Mouse (Mus musculus) lung, embryonic 16.5 days (tissue): ENCODE measurements around the gene Abca4. TPM values are rescaled to one million over a fixed set of nuclear protein-coding genes. Genes with fewer than 3 reads are reported as not detected.

Experiments used
- ATAC-seq: fragments of 200-750 bp; cut with Nextera tagmentation; 2 replicates; pipeline ENCODE4 v1.8.0; 2017; ENCODE audit warnings: low read depth, mild to moderate bottlenecking, moderate library complexity
- H3K27ac ChIP-seq: fragments of 300-500 bp; sonication (generic); 2 replicates; pipeline ENCODE4 v1.5.1; 2014; ENCODE audit warnings: mild to moderate bottlenecking, control low read depth, low read length
- H3K27me3 ChIP-seq: fragments of 300-500 bp; sonication (generic); 2 replicates; pipeline ENCODE4 v1.6.1; 2014; ENCODE audit warnings: low read depth, low read length, mixed read lengths; ENCODE audit not compliant: control insufficient read depth, insufficient read depth
- H3K36me3 ChIP-seq: fragments of 300-500 bp; sonication (generic); 2 replicates; pipeline ENCODE4 v1.6.1; 2014; ENCODE audit warnings: low read length; ENCODE audit not compliant: control insufficient read depth, insufficient read depth
- H3K4me1 ChIP-seq: fragments of 300-500 bp; sonication (generic); replicated peaks from 2 replicates; pipeline ENCODE4 v1.6.1; 2014; ENCODE audit warnings: low read length, mixed read lengths; ENCODE audit not compliant: control insufficient read depth, insufficient read depth
- H3K4me2 ChIP-seq: fragments of 300-500 bp; sonication (generic); 2 replicates; pipeline ENCODE4 v1.6.1; 2014; ENCODE audit warnings: low read depth, low read length, control low read depth
- H3K4me3 ChIP-seq: fragments of 300-500 bp; sonication (generic); 2 replicates; pipeline ENCODE4 v1.5.1; 2014; ENCODE audit warnings: mild to moderate bottlenecking, low read length, control low read depth
- H3K9ac ChIP-seq: fragments of 300-500 bp; sonication (generic); 2 replicates; pipeline ENCODE4 v1.6.1; 2014; ENCODE audit warnings: low read length, control low read depth
- H3K9me3 ChIP-seq: fragments of 300-500 bp; sonication (generic); 2 replicates; pipeline ENCODE4 v1.6.1; 2016; ENCODE audit warnings: low read length; ENCODE audit not compliant: control insufficient read depth
- WGBS: fragments of 180-500 bp; shearing (Covaris S2); extraction: QIAGEN DNeasy Blood & Tissue Kit; methylation state at CpG from one replicate; pipeline ENCODE4 v1.1.7; 2014; 5-methylcytosine and 5-hydroxymethylcytosine counted together
- polyA plus RNA-seq: library from polyadenylated mRNA; unstranded; fragments of >200 nt; fragmentation: Nextera tagmentation; extraction: Ambion mirVana; gene quantifications from 2 replicates; pipeline ENCODE4 v1.2.1, GENCODE M21; 2015

Gene Abca4
- polyA plus RNA-seq, 1 experiment from 2014 or later, result 0.90 TPM

DNA sequence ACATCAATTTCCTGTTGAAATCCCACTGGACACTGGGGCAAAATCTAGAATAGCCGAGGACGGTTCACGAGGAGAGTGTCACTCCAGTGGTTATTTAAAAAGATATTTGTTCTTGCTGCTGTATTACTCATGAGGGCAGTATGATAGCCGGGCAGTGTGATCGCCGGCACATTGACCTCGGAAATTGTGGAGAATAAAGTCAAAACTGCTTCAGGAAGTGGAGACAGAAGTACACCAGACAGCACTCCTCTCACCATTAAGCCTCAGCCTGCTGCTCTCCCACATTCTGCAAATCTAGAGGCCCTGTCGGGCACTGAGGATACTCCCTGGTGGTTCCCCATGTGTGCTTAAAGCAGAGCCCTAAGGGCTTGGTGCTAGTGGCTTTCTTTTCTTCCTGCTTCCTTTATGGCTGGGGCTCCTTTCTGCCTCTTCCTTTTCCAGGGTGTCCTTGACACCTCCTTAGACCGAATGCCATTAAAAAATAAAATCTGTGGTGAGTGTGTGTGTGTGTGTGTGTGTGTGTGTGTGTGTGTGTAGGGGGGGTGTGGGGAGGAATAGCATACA lies 74.5 kb downstream of the Abca4 start:
- Histone ChIP-seq H3K27ac (peak overlapping the region; percentile 91), H3K4me2 (no peak overlapping the region), H3K4me1 (peaks cover 23% of the 10 kb centered on the region), H3K4me3 (no peak overlapping the region), H3K36me3 (no peaks in the 10 kb centered on the region), H3K9me3 (no peaks in the 10 kb centered on the region), H3K9ac (no peak overlapping the region), H3K27me3 (no peaks in the 10 kb centered on the region)
- no peak for ATAC-seq
- 24% methylated on average over 9 of the region's 9 CpGs for WGBS

DNA sequence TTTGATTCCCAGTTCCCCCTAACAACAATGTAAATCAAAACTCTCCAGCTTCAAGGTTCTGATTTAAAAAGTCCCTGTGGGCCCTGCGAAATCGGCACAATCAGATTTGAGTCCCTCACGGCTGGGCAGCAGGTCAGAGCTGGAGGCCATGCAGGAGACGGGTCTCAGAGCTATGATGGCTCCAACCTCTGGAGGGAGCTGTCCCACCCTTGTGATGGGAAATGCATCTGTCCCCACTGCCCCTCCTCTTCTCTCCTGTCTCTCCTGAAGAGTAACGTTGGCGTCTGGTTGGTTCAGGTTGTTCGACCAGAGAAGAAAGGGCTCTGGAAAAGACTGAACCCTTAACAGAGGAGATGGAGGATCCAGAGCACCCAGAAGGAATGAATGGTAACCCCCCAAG lies 75.5 kb downstream of the Abca4 start:
- peaks cover 23% of the 10 kb centered on the region for H3K4me1 ChIP-seq
- H3K4me2 ChIP-seq, result no peak overlapping the region
- no peaks in the 10 kb centered on the region for H3K36me3 ChIP-seq
- 70% methylated on average over 7 of the region's 7 CpGs for WGBS
- H3K4me3 ChIP-seq, result no peak overlapping the region
- H3K27me3 ChIP-seq, result no peaks in the 10 kb centered on the region
- H3K27ac ChIP-seq, result peak overlapping the region; percentile 91
- ATAC-seq, result no peak
- H3K9ac ChIP-seq, result peak overlapping the region; percentile 24; the same call in 1 of the 2 replicates
- H3K9me3 ChIP-seq, result no peaks in the 10 kb centered on the region

DNA sequence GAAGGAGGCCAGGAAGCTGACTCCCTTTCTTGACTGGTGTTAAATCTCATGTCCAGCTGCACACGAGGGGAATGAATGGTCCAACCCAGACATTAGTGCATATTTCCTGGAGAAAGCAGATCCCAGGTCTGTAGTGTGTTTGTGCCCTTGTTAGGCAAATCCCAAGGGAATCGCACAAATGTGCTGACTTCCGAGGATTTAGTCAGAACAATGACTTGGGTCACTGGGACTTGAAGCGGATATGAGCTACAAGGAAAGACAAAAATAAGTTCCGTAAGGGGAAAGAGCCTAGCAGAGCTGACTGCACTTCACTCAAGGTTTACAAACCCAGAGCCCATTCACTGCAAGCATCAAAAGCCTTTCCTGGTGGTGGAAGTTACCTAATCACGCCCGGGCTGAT lies 76.0 kb downstream of the Abca4 start:
- H3K9ac ChIP-seq, result peak overlapping the region; percentile 24; the same call in 1 of the 2 replicates
- H3K4me3 ChIP-seq, result no peak overlapping the region
- ATAC-seq, result peak; percentile 20
- no peaks in the 10 kb centered on the region for H3K27me3 ChIP-seq
- 73% methylated on average over 7 of the region's 7 CpGs for WGBS
- peaks cover 23% of the 10 kb centered on the region for H3K4me1 ChIP-seq
- H3K36me3 ChIP-seq, result no peaks in the 10 kb centered on the region
- no peaks in the 10 kb centered on the region for H3K9me3 ChIP-seq
- H3K4me2 ChIP-seq, result no peak overlapping the region
- H3K27ac ChIP-seq, result peak overlapping the region; percentile 91

DNA sequence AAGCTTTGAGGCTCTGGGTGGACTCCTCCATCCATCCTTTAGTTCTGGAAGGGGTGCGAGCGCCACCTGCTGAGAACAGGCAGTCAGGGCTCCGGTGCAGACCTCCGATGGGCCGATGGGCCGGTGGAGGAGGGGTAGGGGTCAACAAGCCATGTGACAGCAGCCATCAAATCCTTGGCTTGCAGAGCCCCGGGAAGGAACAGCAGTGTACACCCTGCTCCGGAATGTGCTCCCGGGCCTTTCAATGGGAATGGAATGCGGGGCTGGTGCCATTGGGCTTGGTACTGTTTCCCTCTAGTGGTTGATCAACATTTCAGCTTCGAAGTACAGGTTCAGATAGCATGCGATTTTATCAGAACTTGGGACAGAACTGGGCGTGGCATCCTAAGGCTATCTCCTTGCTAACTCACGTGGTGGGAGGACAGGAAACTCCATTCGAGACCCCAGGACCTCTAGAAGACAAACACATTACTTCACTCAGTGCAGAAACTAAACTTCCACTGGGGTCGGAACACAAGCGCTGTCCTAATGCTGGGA lies 78.0 kb downstream of the Abca4 start:
- WGBS, result 4% methylated on average over 17 of the region's 17 CpGs
- Histone ChIP-seq H3K36me3 (no peaks in the 10 kb centered on the region), H3K27ac (peak overlapping the region; percentile 72), H3K4me3 (peak overlapping the region; percentile 34), H3K9me3 (no peaks in the 10 kb centered on the region), H3K4me1 (peaks cover 23% of the 10 kb centered on the region), H3K27me3 (no peaks in the 10 kb centered on the region), H3K4me2 (peak overlapping the region; percentile 47), H3K9ac (peak overlapping the region; percentile 40)
- peak; percentile 98 for ATAC-seq

DNA sequence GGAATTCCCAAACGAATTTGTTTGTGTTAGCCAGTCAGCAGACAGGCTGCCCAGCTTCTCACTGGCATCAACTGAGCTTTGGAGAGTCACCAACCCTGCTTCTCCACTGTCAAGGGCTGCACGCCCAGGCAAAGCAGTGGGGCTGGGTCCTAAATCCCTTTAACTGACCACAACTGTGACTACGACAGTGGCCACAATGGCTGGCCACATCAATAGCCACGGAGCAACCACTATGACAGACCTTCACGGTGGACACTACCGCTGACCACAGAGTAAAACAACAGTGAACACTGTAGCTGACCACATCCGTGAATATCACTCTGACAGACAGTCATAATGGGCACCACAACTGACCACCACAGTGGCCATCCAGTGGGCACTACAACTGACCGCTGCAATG lies 78.6 kb downstream of the Abca4 start:
- H3K4me3 ChIP-seq, result no peak overlapping the region
- 75% methylated on average over 8 of the region's 8 CpGs for WGBS
- peak overlapping the region; percentile 47 for H3K4me2 ChIP-seq
- H3K9me3 ChIP-seq, result no peaks in the 10 kb centered on the region
- H3K27ac ChIP-seq, result peak overlapping the region; percentile 72
- H3K36me3 ChIP-seq, result no peaks in the 10 kb centered on the region
- no peak for ATAC-seq
- no peaks in the 10 kb centered on the region for H3K27me3 ChIP-seq
- peaks cover 21% of the 10 kb centered on the region for H3K4me1 ChIP-seq
- H3K9ac ChIP-seq, result peak overlapping the region; percentile 40

DNA sequence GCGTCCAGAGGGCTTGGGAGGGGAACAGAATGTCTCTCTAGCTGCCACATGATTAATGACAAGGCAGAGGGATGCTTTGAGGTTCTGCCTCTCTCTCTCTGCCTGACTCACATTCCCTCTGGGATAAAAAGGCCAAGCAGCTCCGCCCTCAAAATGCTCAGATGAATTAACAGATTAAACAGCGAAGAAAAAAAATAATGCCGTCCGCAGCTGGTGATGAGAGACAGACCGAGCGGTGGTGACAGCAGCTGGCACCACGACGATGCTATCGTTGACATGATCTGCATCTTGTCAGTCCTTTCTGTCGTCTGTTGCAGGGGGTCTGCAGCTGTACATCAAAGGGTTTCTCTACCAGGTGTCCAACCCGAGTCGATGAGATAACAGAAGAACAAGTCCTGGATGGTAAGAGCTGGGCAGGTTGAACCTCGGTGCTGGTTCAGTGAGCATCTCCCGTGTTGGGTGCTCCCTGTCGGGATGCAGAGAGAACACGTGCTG lies 84.8 kb downstream of the Abca4 start:
- H3K9me3 ChIP-seq, result no peaks in the 10 kb centered on the region
- no peak overlapping the region for H3K9ac ChIP-seq
- no peaks in the 10 kb centered on the region for H3K36me3 ChIP-seq
- H3K4me2 ChIP-seq, result no peak overlapping the region
- ATAC-seq, result no peak
- WGBS, result 23% methylated on average over 17 of the region's 17 CpGs
- H3K27me3 ChIP-seq, result no peaks in the 10 kb centered on the region
- H3K4me3 ChIP-seq, result no peak overlapping the region
- peaks cover 13% of the 10 kb centered on the region for H3K4me1 ChIP-seq
- H3K27ac ChIP-seq, result no peak overlapping the region

DNA sequence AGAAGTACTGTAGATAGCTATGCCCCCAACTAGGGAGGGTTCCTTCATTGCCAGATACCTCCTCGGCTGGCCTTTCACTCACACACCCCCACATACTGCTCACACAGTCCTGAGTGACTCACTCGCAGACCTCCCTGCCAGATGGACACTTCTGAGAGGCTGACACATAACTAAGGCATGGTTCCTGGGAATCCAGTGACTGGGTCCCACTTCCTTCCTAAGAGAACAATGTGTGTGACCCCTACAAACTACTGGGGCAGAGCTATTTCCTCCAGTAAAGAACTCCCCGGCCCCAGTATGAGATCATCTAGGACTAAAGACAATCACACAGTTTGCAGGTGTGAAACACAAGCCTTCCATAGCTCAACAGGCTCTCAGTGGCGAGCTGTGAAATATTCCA lies 86.5 kb downstream of the Abca4 start:
- Histone ChIP-seq H3K9ac (no peak overlapping the region), H3K9me3 (no peaks in the 10 kb centered on the region), H3K4me1 (peaks cover 13% of the 10 kb centered on the region), H3K27ac (peak overlapping the region; percentile 86; the same call in 1 of the 2 replicates), H3K4me3 (no peak overlapping the region), H3K27me3 (no peaks in the 10 kb centered on the region), H3K36me3 (no peaks in the 10 kb centered on the region), H3K4me2 (no peak overlapping the region)
- whole genome bisulfite sequencing, result 30% methylated on average over 4 of the region's 4 CpGs
- ATAC-seq, result peak; percentile 75

DNA sequence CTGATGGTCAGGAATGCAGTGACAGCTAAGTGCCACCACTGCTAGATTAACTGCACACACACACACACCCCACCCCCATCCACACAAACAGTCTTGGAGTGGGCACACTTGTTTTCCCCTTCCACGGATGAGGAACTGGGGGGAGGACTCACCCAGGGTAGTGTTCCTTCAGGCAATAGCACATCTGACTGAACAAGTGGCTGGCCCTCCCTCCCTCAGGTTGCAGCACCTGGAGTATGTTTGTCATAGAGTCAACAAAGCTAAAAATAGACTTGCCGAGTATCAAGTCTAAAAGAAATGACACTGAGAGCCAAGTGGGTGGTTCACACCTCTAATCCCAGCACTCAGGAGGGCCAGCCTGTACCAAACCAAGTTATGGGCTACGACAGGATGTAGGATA lies 87.4 kb downstream of the Abca4 start:
- ATAC-seq, result peak; percentile 72
- no peak overlapping the region for H3K4me3 ChIP-seq
- H3K4me1 ChIP-seq, result peaks cover 13% of the 10 kb centered on the region
- no peak overlapping the region for H3K9ac ChIP-seq
- H3K9me3 ChIP-seq, result no peaks in the 10 kb centered on the region
- peak overlapping the region; percentile 86 for H3K27ac ChIP-seq
- no peaks in the 10 kb centered on the region for H3K36me3 ChIP-seq
- no peak overlapping the region for H3K4me2 ChIP-seq
- no peaks in the 10 kb centered on the region for H3K27me3 ChIP-seq
- WGBS, result 16% methylated on average over 3 of the region's 3 CpGs

DNA sequence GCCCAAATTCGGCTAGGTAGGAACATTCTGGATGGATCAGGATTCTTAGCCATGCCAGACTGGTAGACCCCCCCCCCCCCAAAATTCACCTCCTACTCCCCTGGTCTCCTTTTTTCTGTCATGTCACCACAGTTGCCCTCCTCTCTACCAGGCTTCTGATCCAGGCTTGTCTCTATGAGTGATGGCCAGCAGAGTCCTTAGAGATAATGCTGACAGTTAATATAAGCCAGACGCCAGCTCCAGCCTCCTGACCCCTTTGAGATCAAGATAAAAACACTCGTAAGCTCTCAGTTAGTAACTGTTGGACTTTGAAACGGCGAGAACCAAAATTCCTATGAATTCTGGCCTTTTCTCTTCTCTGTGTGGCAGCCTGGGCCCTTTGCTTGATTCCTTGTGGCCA lies 89.0 kb downstream of the Abca4 start:
- Histone ChIP-seq H3K9me3 (no peaks in the 10 kb centered on the region), H3K9ac (no peak overlapping the region), H3K27me3 (no peaks in the 10 kb centered on the region), H3K27ac (no peak overlapping the region), H3K36me3 (no peaks in the 10 kb centered on the region), H3K4me3 (no peak overlapping the region), H3K4me1 (peaks cover 13% of the 10 kb centered on the region), H3K4me2 (no peak overlapping the region)
- WGBS, result 35% methylated on average over 5 of the region's 5 CpGs
- ATAC-seq, result no peak
